Mouse (Mus musculus) MN1 (cell line): ENCODE results near the gene Mlph.

Source experiments
- DNase-seq: peaks from one replicate; pipeline ENCODE4 v3.0.0-alpha.2; 2016; ENCODE audit warnings: low spot score

Mlph gene

DNA sequence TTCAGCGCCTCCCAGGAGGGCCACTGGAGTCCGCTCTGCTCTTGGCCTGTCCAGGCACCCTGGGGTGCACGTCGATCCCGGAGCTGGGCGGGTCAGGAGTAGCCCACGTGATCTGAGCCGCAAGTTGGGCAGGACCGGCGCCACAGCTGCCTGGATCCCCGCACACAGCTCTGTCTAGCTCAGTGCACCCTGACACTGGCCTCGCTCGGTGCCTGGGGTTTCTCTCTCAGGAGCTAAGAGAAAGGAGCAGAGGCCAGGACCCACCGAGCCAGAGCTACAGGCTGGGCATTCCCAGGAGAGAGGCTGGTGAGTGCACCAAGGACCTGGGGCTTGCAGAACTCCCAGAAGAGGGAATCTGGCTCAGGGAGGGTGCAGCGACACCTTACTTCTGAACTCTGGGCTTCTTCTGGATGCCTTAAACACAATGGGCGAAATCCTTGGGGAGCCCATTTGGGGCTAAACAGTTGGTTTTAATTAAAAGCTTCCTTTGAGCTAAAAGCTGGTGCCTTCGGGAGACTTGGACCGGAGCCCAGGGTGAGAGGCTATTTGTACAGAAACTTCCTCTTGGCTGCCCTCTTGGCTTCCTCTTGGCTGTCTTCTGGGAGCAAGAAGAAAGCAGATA lies at the start of gene Mlph:
Gene Mlph (plus strand): TSS at position 138 of the 622 bp plus-strand sequence.
- no peak for DNase-seq

- DNase-seq = no peak
These were observed 48.2 kb upstream of the Mlph start for GRCm38 (mm10) chr1:90866734-90867133.

DNA sequence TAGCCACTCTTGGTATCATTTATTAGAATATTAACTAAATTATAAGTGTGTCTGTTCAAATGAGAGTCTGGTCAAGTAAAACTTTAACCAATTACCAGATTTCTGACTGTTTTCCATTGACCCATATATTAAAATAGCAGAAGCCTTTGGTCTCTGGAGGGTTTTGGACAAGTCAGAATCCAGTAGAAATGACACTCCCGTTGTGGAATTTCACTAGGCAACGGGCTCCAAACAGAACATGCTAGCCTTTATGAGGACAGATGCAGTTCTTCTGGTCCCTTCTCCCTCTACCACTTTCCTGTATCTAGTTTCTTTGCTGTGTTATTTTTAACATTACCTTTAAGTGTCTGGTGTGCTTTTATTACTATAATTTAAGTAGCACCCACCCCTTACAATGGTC lies 44.3 kb upstream of the Mlph start:
- no peak for DNase-seq

- no peak for DNase-seq
These were observed 39.5 kb upstream of the Mlph start for GRCm38 (mm10) chr1:90875371-90875770.

DNA sequence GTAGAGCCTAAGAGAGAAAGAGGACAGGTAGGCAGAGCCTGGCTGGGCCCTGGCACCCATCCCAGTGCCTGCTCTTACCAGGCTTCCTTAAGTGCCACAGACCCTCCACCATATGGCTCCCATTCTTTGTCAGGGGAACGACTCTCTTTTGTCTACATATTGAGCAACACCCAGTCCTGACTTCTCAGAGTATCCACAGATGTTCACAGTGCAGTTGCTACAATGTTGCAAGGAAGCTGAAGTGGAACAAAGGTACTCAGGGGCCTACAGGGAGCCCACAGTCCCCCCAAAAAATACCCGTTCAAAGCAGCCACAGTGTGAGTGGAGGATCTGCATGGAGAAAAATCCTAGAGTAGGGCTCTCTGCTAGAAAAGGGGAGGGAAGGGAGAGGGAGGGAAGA lies 38.9 kb upstream of the Mlph start:
- no peak for DNase-seq

DNA sequence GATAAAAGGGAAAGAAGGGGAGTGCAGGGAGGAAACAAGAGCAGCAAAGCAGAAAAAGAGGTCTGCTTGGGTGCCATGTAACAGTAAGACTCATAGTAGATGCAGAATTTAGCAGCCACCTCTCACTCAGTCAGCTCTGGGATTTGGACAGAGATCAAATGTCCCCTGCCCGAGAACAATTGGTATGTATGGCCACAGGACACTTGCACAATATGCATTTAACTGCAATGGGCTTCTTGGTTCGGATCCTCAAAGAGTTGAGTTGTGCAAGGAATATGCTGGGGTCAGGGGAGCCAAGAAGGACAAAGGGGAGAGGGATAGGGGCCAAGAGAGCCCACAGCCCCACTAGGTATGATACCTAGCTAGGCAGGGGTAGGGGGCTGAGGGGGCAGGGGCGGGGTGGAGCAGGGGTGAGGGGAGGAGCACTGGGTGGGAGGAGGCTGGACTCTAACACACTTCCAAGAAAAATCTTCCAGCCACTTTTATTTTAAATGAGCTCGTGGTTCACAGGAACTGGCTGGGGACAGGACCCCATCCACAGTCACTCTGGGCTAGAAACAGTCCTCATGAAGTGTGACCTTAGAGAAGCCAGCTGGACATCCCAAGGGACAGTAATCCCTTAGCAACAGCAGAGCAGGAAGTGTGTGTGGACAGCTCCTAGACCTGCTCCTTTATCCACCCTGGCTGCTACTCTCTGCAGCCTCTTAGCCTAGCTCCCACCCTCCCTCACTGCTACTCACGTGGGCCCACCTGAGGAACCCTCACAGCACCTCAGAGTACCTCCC lies 38.2 kb upstream of the Mlph start:
- no peak for DNase-seq

DNA sequence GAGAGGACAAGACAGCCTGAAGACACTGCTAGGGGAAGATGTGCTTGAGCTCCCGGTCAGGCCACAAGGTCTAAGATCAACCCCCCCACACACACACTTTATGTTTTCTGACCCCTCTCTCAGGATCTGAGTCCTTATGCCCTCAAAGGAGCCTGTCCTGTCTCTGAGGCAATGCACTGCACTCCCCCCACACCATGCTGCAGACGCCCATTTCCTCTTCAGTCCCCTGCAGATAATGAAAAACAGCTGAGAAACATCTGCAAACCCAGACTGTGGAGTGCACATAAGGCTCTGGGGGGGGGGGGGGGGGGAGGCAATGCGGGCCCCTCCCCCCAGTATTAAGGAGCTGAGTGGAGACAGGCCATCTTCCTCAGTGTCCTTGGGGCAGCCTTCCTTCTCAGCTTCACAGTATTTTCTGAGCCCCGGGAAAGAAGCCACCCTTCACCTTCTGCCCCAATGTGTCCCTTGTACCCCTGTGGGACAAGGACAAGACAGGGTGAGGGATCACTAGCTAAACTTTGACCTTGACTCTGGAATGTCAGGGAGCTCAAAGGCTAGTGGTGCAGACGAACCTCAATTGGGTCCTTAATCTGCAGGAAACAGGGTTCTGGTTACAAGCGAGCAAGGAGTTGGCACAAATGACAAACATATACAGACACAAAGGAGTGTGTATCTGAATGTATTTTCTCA lies 29.0 kb upstream of the Mlph start:
- DNase-seq = no peak

- DNase-seq = no peak
These were observed 20.4 kb upstream of the Mlph start for GRCm38 (mm10) chr1:90894521-90894920.

DNA sequence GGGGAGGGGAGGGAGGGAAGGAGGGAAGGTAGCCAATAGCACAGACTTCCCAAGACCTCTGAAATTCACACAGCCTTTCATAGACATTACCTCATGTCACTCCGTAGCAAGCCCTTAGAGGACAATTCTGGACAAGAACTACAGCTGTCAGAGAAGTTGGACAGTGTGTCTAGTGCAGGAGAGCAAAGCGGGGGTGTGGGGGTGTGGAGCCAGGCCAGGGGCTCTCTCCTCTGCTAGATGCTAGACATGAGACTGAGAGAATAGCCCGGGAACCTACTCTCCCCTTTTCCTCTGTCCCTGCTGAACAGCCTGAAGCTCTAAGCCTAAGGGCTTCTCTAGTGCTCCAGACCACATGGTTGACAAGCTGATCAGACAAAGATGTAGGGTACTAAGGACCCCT lies 19.9 kb upstream of the Mlph start:
- no peak for DNase-seq

- DNase-seq = no peak
These were observed 18.6 kb upstream of the Mlph start for GRCm38 (mm10) chr1:90896281-90896680.

GRCm38 (mm10) chr1:90896741-90897361 lies 18.0 kb upstream of the Mlph start:
- no peak for DNase-seq

DNA sequence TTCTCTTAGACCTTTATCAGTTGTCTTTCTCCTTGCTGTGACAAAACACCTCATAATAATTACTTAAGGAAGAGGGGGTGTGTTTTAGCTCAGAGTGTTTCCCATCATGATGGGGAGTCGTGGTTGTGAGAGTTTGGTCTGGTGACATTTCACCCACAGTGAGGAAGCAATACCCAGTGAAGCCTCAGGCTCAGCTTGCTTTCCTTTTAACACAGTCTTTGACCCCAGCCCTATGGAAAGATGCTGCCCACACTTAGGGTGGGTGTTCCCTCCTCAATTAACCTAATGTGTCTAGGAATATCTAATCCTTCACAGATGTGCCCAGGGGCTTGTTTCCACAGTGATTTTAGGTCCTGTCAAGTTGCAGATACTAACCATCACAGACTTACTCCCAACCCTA lies 16.9 kb upstream of the Mlph start:
- DNase-seq = no peak

DNA sequence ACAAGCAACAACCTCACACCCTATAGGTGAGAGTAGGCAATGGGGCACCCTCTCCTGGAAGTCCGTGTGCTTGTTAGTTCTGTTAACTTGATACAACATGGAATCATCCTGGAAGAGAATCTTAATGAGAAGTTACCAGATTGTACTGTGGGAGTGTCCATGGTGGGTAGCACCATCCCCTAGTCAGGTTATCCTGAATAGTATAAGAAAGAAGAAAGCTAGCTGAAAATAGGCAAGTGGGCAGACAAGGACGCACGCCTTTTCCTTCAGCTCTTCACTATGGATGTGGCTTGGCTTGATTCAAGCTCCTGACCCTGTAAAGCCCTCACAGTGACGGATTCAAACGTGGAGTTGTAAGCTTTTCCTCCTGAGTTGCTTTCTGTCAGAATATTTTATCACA lies 15.1 kb upstream of the Mlph start:
- no peak for DNase-seq

- no peak for DNase-seq
These were observed 14.5 kb upstream of the Mlph start for GRCm38 (mm10) chr1:90900406-90900805.

GRCm38 (mm10) chr1:90901246-90901645 lies 13.6 kb upstream of the Mlph start:
- DNase-seq = no peak

DNA sequence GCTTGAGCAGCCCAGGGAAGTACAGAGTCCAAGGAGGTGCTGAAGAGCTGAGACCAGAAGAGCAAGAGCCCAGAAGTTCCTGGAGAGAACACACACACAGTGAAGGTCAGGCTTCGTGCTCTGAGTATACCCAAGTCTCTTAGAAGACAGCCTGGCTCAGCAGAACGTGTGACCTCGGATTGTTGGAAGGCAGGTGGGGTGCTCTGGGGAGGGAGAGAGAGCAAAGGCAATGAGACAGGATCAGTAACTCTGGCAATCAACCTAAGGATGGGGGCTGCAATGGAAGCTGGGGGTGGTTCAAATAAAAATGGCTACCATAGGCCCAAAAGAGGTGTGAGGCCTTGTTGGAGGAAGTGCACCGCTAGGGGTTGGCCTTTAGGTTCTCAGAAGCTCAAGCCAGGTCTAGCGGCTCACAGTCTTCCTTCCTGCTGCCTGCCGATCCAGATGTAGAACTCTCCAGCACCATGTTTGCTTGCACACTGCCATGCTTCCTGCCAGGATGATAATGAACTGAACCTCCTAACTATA lies 13.1 kb upstream of the Mlph start:
- no peak for DNase-seq

DNA sequence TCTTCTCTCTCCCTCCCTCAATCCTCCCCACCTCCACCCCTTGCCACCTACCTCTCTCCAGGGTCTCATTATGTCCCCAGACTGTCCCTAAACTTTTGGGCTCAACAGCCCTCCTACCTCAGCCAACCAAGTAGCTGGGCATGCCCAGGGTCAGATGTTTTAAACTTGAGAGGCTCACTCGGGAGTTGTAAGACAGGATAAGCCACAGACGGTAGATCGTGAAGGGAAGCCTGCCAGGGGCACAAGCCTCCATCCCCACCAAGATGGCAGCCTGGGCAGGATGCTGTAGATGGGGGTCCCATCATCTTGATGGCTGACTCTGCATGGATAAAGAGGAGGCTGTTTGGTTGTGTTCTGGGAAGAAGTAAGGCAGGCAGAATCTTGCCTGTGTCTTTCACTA lies 12.1 kb upstream of the Mlph start:
- DNase-seq = no peak

GRCm38 (mm10) chr1:90903211-90903945 lies 11.5 kb upstream of the Mlph start:
- no peak for DNase-seq

DNA sequence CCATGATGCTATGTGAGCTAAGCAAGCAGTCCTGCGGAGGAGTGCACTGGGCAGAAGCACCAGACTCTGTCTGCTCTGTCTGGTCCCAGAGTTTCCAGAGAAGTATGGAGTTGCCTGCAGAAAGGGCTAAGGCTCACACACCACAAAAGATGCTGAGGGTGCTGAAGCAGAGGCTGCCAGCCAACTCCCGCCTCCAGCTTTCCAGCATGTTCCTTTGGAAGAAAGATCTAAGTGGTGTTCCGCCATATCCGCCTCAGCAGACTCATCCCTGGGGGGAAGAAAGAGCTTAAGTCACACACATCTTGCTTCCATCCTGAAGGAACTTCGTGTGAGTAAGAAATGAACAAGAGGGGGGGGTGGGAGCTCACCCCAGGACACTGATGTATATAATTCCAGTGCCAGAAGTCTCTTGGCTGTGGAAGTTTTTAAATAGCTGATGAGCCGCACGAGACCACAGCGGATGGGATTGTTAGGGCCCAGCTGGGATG lies 10.9 kb upstream of the Mlph start:
- no peak for DNase-seq

DNA sequence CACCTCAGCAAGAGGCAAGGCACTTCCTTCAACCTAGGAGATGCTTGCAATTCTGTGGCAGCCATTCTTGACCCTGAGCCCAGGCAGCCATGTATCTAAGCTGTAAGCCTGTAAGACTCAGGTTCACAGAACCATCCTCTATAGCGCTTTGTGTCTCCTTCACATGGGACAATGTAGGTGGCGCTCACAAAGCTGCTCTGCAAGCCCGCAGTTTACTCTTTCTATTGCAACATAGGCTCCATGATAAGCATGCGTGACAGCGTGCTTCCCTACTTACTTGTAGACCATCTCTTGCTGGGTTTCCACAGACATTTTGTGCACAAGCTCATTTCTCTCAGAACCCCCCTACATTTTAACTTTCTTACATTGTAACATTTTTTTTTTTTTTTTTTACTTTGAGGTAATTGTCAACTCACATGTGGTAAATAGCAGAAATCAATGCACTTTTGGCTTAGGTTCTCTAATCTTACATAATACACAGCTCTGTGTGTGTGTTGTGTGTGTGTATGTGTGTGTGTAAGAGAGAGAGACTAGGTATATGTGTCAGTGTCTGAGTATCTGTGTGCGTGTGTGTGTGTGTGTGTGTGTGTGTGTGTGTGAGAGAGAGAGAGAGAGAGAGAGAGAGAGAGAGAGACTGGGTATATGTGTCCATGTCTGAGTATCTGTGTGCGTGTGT lies 10.0 kb upstream of the Mlph start:
- no peak for DNase-seq

- no peak for DNase-seq
These were observed 8.5 kb upstream of the Mlph start for GRCm38 (mm10) chr1:90906357-90906756.
